Comparison of ENCODE assay signal across 9 mouse cellular contexts in the genomic region with DNA sequence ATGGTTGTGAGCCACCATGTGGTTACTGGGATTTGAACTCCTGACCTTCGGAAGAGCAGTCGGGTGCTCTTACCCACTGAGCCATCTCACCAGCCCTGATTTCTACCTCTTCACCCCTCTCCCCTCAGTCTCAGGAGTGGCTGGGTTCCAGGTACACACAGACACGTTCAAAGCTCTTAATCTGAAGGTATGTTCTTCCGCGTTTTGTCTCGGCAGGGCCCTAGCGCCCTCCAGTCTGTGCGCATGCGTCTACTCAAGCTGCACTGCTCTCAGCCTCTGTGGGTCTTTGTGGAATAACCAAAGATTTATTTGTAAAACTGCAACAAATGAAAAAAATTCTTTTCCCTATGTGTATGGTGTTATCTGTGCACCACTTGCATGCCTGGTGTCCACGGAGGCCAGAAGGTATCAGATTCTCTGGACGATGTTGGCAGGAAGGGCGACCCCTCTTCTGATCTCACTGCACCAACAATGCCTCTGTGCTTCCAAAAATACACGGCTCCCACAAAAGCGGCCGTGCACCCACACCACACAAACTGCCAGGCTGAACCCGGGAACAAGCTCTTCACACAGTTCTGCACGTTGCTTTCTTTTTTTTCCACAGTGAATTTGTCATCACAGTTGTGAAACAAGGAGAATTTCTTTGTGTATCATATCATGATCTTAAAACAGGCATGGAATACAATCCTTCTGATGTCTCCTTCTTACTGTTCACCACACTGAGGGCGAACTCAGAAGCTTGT. TPM values are rescaled to one million over a fixed set of nuclear protein-coding genes. Genes with fewer than 3 reads are reported as not detected.
DNase-seq lines count a peak whose midpoint lies in the region; ATAC-seq and TF ChIP-seq lines count a peak whose summit lies in the region.
"Had no signal": no experiment of that assay in that cellular context is flagged by ENCODE, and none has a peak within 500 bp of the region (broad histone marks: within the 10 kb centered on the region; RNA-seq: fewer than 3 reads in every experiment).

No protein-coding gene starts in this region.

- H3K4me2 ChIP-seq in heart, embryonic 12.5 days, result no peak overlapping the region
- no peak overlapping the region for H3K4me2 ChIP-seq in heart, embryonic 11.5 days
- H3K4me2 ChIP-seq in neural tube, embryonic 11.5 days (ENCODE audit: low read depth), result no peak overlapping the region
- H3K4me2 ChIP-seq in forebrain, embryonic 16.5 days (ENCODE audit: low read length), result no peak overlapping the region
- H3K4me2 ChIP-seq: liver, embryonic 15.5 days had no signal

- H3K36me3 ChIP-seq in heart, embryonic 12.5 days, result peaks cover 57% of the 10 kb centered on the region
- H3K36me3 ChIP-seq in heart, embryonic 11.5 days (ENCODE audit: control insufficient read depth, insufficient read depth, low read length), result peaks cover 7% of the 10 kb centered on the region
- peaks cover 5% of the 10 kb centered on the region; the same call in 1 of the 2 replicates for H3K36me3 ChIP-seq in neural tube, embryonic 11.5 days (ENCODE audit: control insufficient read depth, insufficient read depth, low read length)
- H3K36me3 ChIP-seq in forebrain, embryonic 16.5 days (ENCODE audit: control insufficient read depth, insufficient read depth), result peaks cover 26% of the 10 kb centered on the region

- H3K4me3 ChIP-seq in heart, embryonic 12.5 days, result no peak overlapping the region
- H3K4me3 ChIP-seq in heart, embryonic 11.5 days (ENCODE audit: low read depth, low read length), result no peak overlapping the region
- H3K4me3 ChIP-seq in neural tube, embryonic 11.5 days (ENCODE audit: low read depth, low read length), result no peak overlapping the region
- H3K4me3 ChIP-seq in forebrain, embryonic 16.5 days (replicated peaks; ENCODE audit: low read length), result no peak overlapping the region
- H3K4me3 ChIP-seq in olfactory bulb, adult 2 months (ENCODE audit: insufficient read depth, low read depth, low read length), result no peak overlapping the region
- H3K4me3 ChIP-seq: liver, embryonic 15.5 days had no signal

- peaks cover 15% of the 10 kb centered on the region for H3K4me1 ChIP-seq in heart, embryonic 12.5 days (replicated peaks)
- peaks cover 4% of the 10 kb centered on the region for H3K4me1 ChIP-seq in heart, embryonic 11.5 days (ENCODE audit: control insufficient read depth, insufficient read depth, low read length)
- H3K4me1 ChIP-seq in neural tube, embryonic 11.5 days (ENCODE audit: control insufficient read depth, insufficient read depth, low read length), result peaks cover 6% of the 10 kb centered on the region; the same call in 1 of the 2 replicates
- H3K4me1 ChIP-seq in forebrain, embryonic 16.5 days (replicated peaks; ENCODE audit: control insufficient read depth, insufficient read depth, low read length), result peaks cover 4% of the 10 kb centered on the region; the same call in 1 of the 2 replicates
- H3K4me1 ChIP-seq in olfactory bulb, adult 2 months (ENCODE audit: control insufficient read depth, insufficient read depth, low read length), result peaks cover 14% of the 10 kb centered on the region
- H3K4me1 ChIP-seq: liver, embryonic 15.5 days had no signal

- WGBS in heart, embryonic 12.5 days, result 55% methylated on average over 18 of the region's 18 CpGs
- WGBS in heart, embryonic 11.5 days (ENCODE audit: insufficient replicate concordance), result 68% methylated on average over 18 of the region's 18 CpGs
- WGBS in neural tube, embryonic 11.5 days, result 90% methylated on average over 18 of the region's 18 CpGs
- WGBS in forebrain, embryonic 16.5 days, result 87% methylated on average over 18 of the region's 18 CpGs
- WGBS in olfactory bulb, adult 2 months, result 54% methylated on average over 18 of the region's 18 CpGs

- H3K9ac ChIP-seq in heart, embryonic 12.5 days, result no peak overlapping the region
- no peak overlapping the region for H3K9ac ChIP-seq in heart, embryonic 11.5 days (ENCODE audit: low read depth, low read length)
- no peak overlapping the region for H3K9ac ChIP-seq in neural tube, embryonic 11.5 days (ENCODE audit: low read length)
- no peak overlapping the region for H3K9ac ChIP-seq in forebrain, embryonic 16.5 days (replicated peaks; ENCODE audit: low read depth, low read length)
- H3K9ac ChIP-seq: liver, embryonic 15.5 days had no signal

- no peak for TF ChIP-seq POLR2A in olfactory bulb, adult 2 months (IDR thresholded peaks at IDR 0.05; ENCODE audit: insufficient read depth, low read depth, low read length)

- TF ChIP-seq CTCF in olfactory bulb, adult 2 months (IDR thresholded peaks at IDR 0.05; ENCODE audit: insufficient read depth, low read depth, low read length), result no peak

- H3K27me3 ChIP-seq in heart, embryonic 12.5 days (replicated peaks), result no peaks in the 10 kb centered on the region
- H3K27me3 ChIP-seq in heart, embryonic 11.5 days (ENCODE audit: control insufficient read depth, insufficient read depth, low read length), result no peaks in the 10 kb centered on the region
- no peaks in the 10 kb centered on the region for H3K27me3 ChIP-seq in neural tube, embryonic 11.5 days (ENCODE audit: control insufficient read depth, insufficient read depth, low read length)
- no peaks in the 10 kb centered on the region for H3K27me3 ChIP-seq in forebrain, embryonic 16.5 days (replicated peaks; ENCODE audit: control insufficient read depth, insufficient read depth, low read length)
- H3K27me3 ChIP-seq: liver, embryonic 15.5 days had no signal

- peak overlapping the region; percentile 66; the same call in 1 of the 2 replicates for H3K27ac ChIP-seq in heart, embryonic 12.5 days (ENCODE audit: poor library complexity, severe bottlenecking)
- no peak overlapping the region for H3K27ac ChIP-seq in heart, embryonic 11.5 days (ENCODE audit: low read depth, low read length)
- H3K27ac ChIP-seq in neural tube, embryonic 11.5 days (ENCODE audit: low read depth, low read length), result peak overlapping the region; percentile 56
- H3K27ac ChIP-seq in forebrain, embryonic 16.5 days (ENCODE audit: low read length), result peak overlapping the region; percentile 33; the same call in 1 of the 2 replicates
- H3K27ac ChIP-seq in olfactory bulb, adult 2 months (ENCODE audit: insufficient read depth, low read depth, low read length), result peak overlapping the region; percentile 41

- H3K9me3 ChIP-seq in heart, embryonic 12.5 days (replicated peaks), result peaks cover 7% of the 10 kb centered on the region; the same call in 1 of the 2 replicates
- no peaks in the 10 kb centered on the region for H3K9me3 ChIP-seq in heart, embryonic 11.5 days (replicated peaks; ENCODE audit: control insufficient read depth, low read length)
- H3K9me3 ChIP-seq in neural tube, embryonic 11.5 days (ENCODE audit: control insufficient read depth, low read length), result no peaks in the 10 kb centered on the region
- H3K9me3 ChIP-seq in forebrain, embryonic 16.5 days (ENCODE audit: control insufficient read depth, low read length), result no peaks in the 10 kb centered on the region
- H3K9me3 ChIP-seq: liver, embryonic 15.5 days had no signal

- no peak for DNase-seq in neural tube, embryonic 11.5 days (ENCODE audit: low spot score)
- no peak for DNase-seq in neural tube, embryonic 10.5 days (ENCODE audit: extremely low spot score, low spot score)
- no peak for DNase-seq in spleen, postnatal 10 days (ENCODE audit: low spot score in 2 of 2)
- no peak for DNase-seq in ovary, postnatal 14 days (ENCODE audit: low spot score)

- ATAC-seq in heart, embryonic 12.5 days (ENCODE audit: insufficient number of reproducible peaks, low FRiP score), result no peak
- no peak for ATAC-seq in heart, embryonic 11.5 days (replicated peaks; ENCODE audit: insufficient number of reproducible peaks, low FRiP score, low TSS enrichment)
- no peak for ATAC-seq in neural tube, embryonic 11.5 days (ENCODE audit: insufficient read depth, low FRiP score, low TSS enrichment)
- ATAC-seq in forebrain, embryonic 16.5 days, result no peak

RNA-seq across cellular contexts. Expression of gene Zdhhc20, which starts 30.7 kb away (rescaled TPM):
- 47.3 and 48.6 TPM in 2 replicates for polyA plus RNA-seq in heart, embryonic 12.5 days (2016; fragmentation: Nextera tagmentation; extraction: Ambion mirVana)
- 39.5 and 52.8 TPM in 2 replicates for polyA plus RNA-seq in heart, embryonic 11.5 days (2014; fragmentation: Nextera tagmentation; extraction: Ambion mirVana)
- 50.7 and 58.0 TPM in 2 replicates for polyA plus RNA-seq in neural tube, embryonic 11.5 days (2014; fragmentation: Nextera tagmentation; extraction: Ambion mirVana)
- 46.7 and 51.0 TPM in 2 replicates for polyA plus RNA-seq in forebrain, embryonic 16.5 days (2015; fragmentation: Nextera tagmentation; extraction: Ambion mirVana)
- polyA plus RNA-seq in olfactory bulb, adult 2 months (2012; ENCODE audit: insufficient read depth, insufficient read length, low replicate concordance, missing spikeins), result not detected in 2 replicates
